Mouse (Mus musculus): ENCODE data around the gene Rarres1.

- no peak for TF ChIP-seq CTCF (IDR thresholded peaks at IDR 0.05 in 2 of 3, conservative IDR thresholded peaks at IDR 0.05 in 1 of 3; ENCODE audit: control insufficient read depth in 1 of 3, insufficient read depth in 1 of 3, low read depth in 2 of 3, low read length in 3 of 3, poor library complexity in 1 of 3, severe bottlenecking in 1 of 3)
- TF ChIP-seq MEF2A (IDR thresholded peaks at IDR 0.05; ENCODE audit: extremely low read depth, insufficient replicate concordance, low read depth, low read length, poor library complexity, severe bottlenecking): no peak
- TF ChIP-seq ETS1 (IDR thresholded peaks at IDR 0.05; ENCODE audit: low read depth, low read length): no peak
- TF ChIP-seq POLR2A (IDR thresholded peaks at IDR 0.05; ENCODE audit: control insufficient read depth in 1 of 2, insufficient read depth in 1 of 2, low read depth in 1 of 2, low read length in 2 of 2, poor library complexity in 1 of 2): no peak
- no peak for TF ChIP-seq POLR2AphosphoS2 (IDR thresholded peaks at IDR 0.05; ENCODE audit: low read length)
- TF ChIP-seq ZNF384 (IDR thresholded peaks at IDR 0.05; ENCODE audit: low read depth, low read length): no peak
- no peak for TF ChIP-seq EP300 (IDR thresholded peaks at IDR 0.05; ENCODE audit: low read depth in 1 of 2, low read length in 2 of 2)
- no peak for TF ChIP-seq HCFC1 (IDR thresholded peaks at IDR 0.05; ENCODE audit: low read depth, low read length)
- no peak for TF ChIP-seq E2F4 (IDR thresholded peaks at IDR 0.05; ENCODE audit: borderline replicate concordance, low read depth, low read length)
- TF ChIP-seq NRF1 (IDR thresholded peaks at IDR 0.05; ENCODE audit: insufficient read depth, low read depth, low read length, poor library complexity, severe bottlenecking): no peak
- TF ChIP-seq TCF12 (IDR thresholded peaks at IDR 0.05; ENCODE audit: low read depth, low read length): no peak
- no peak for TF ChIP-seq TBP (IDR thresholded peaks at IDR 0.05; ENCODE audit: low read depth, low read length)
- TF ChIP-seq ELF1 (IDR thresholded peaks at IDR 0.05; ENCODE audit: low read depth, low read length): no peak
- no peak for TF ChIP-seq JUND (IDR thresholded peaks at IDR 0.05; ENCODE audit: low read depth, low read length)
Observed at GRCm38 (mm10) chr3:67524768-67525167, 9.4 kb upstream of the Rarres1 start.
